Mouse (Mus musculus) liver, postnatal 0 days (tissue): ENCODE results near the gene Gabbr1. TPM values are rescaled to one million over a fixed set of nuclear protein-coding genes. Genes with fewer than 3 reads are reported as not detected.

Experiments used
- ATAC-seq: fragments of 200-750 bp; cut with Nextera tagmentation; 2 replicates; pipeline ENCODE4 v1.8.0; 2017; ENCODE audit warnings: mild to moderate bottlenecking, moderate library complexity
- DNase-seq: peaks from one replicate; pipeline ENCODE4 v3.0.0-alpha.2; 2016
- H3K27ac ChIP-seq: fragments of 300-500 bp; sonication (generic); 2 replicates; pipeline ENCODE4 v1.5.1; 2014; ENCODE audit warnings: antibody characterized with exemption, moderate library complexity, mild to moderate bottlenecking, low read depth
- H3K27me3 ChIP-seq: fragments of 300-500 bp; sonication (generic); 2 replicates; pipeline ENCODE4 v1.6.1; 2014; ENCODE audit warnings: low read length, control low read depth, mixed read lengths; ENCODE audit not compliant: insufficient read depth
- H3K36me3 ChIP-seq: fragments of 300-500 bp; sonication (generic); replicated peaks from 2 replicates; pipeline ENCODE4 v1.6.1; 2014; ENCODE audit warnings: mild to moderate bottlenecking, control low read depth, low read length, moderate library complexity, mixed read lengths; ENCODE audit not compliant: insufficient read depth
- H3K4me1 ChIP-seq: fragments of 300-500 bp; sonication (generic); 2 replicates; pipeline ENCODE4 v1.6.1; 2014; ENCODE audit warnings: antibody characterized with exemption, mild to moderate bottlenecking, control low read depth; ENCODE audit not compliant: insufficient read depth
- H3K4me2 ChIP-seq: fragments of 300-500 bp; sonication (generic); 2 replicates; pipeline ENCODE4 v1.6.1; 2014; ENCODE audit warnings: low read depth, mild to moderate bottlenecking, low read length, moderate library complexity, mixed read lengths
- H3K4me3 ChIP-seq: fragments of 300-500 bp; sonication (generic); 2 replicates; pipeline ENCODE4 v1.5.1; 2014; ENCODE audit warnings: low read depth, low read length
- H3K9ac ChIP-seq: fragments of 300-500 bp; sonication (generic); replicated peaks from 2 replicates; pipeline ENCODE4 v1.6.1; 2014; ENCODE audit warnings: mild to moderate bottlenecking, moderate library complexity
- H3K9me3 ChIP-seq: fragments of 300-500 bp; sonication (generic); 2 replicates; pipeline ENCODE4 v1.6.1; 2016; ENCODE audit warnings: mild to moderate bottlenecking, control low read depth, low read length, mixed read lengths
- CTCF ChIP-seq: sonication (generic); IDR thresholded peaks from 2 replicates; pipeline ENCODE4 v1.5.1; 2016; ENCODE audit warnings: antibody characterized with exemption, low read depth
- EP300 ChIP-seq: IDR thresholded peaks from 2 replicates; pipeline ENCODE4 v1.6.1; 2016; ENCODE audit warnings: antibody characterized with exemption, low read depth, mild to moderate bottlenecking
- WGBS: fragments of 180-500 bp; shearing (Covaris S2); extraction: QIAGEN DNeasy Blood & Tissue Kit; methylation state at CpG from one replicate; pipeline ENCODE4 v1.1.7; 2014; ENCODE audit not compliant: insufficient replicate concordance; 5-methylcytosine and 5-hydroxymethylcytosine counted together
- polyA plus RNA-seq: library from polyadenylated mRNA; unstranded; fragments of >200 nt; fragmentation: Nextera tagmentation; extraction: Ambion mirVana; gene quantifications from 2 replicates; pipeline ENCODE4 v1.2.1, GENCODE M21; 2015

Gene Gabbr1
- polyA plus RNA-seq, 1 experiment from 2014 or later: 0.46 TPM

- Histone ChIP-seq H3K4me1 (no peaks in the 10 kb centered on the region), H3K36me3 (no peaks in the 10 kb centered on the region), H3K27me3 (no peaks in the 10 kb centered on the region), H3K9me3 (no peaks in the 10 kb centered on the region), H3K27ac (no peak overlapping the region), H3K4me3 (no peak overlapping the region), H3K9ac (no peak overlapping the region), H3K4me2 (no peak overlapping the region)
- ATAC-seq (no peak), DNase-seq (no peak)
- TF ChIP-seq CTCF (no peak), EP300 (no peak)
- WGBS: 54% methylated on average over 2 of the region's 2 CpGs
Measured at GRCm38 (mm10) chr17:37039127-37039894, 6.5 kb upstream of the Gabbr1 start.

- ATAC-seq: peak; percentile 35
- Histone ChIP-seq H3K27me3 (peaks cover 43% of the 10 kb centered on the region), H3K9ac (no peak overlapping the region), H3K36me3 (no peaks in the 10 kb centered on the region), H3K4me2 (peak overlapping the region; percentile 90), H3K4me3 (0 out of 2 replicates have a peak overlapping the region, but pooled peaks have one; percentile 9), H3K9me3 (no peaks in the 10 kb centered on the region), H3K4me1 (peaks cover 6% of the 10 kb centered on the region), H3K27ac (peak overlapping the region; percentile 55; the same call in 1 of the 2 replicates)
- DNase-seq: no peak
- 38% methylated on average over 7 of the region's 7 CpGs for WGBS
- no peak for TF ChIP-seq EP300
- no peak for TF ChIP-seq CTCF
Measured at GRCm38 (mm10) chr17:37044651-37045244, 1.0 kb upstream of the Gabbr1 start.

GRCm38 (mm10) chr17:37046312-37047112, 746 bp downstream of the Gabbr1 start:
- H3K4me1 ChIP-seq: peaks cover 13% of the 10 kb centered on the region
- ATAC-seq (peak; percentile 42; the same call in 1 of the 2 replicates), DNase-seq (peak; percentile 36)
- no peaks in the 10 kb centered on the region for H3K9me3 ChIP-seq
- no peak overlapping the region for H3K27ac ChIP-seq
- H3K4me3 ChIP-seq: peak overlapping the region; percentile 64
- TF ChIP-seq CTCF: 0 out of 2 replicates have a peak, but pooled peaks have one; percentile 14
- TF ChIP-seq EP300: no peak
- peaks cover 60% of the 10 kb centered on the region for H3K27me3 ChIP-seq
- peak overlapping the region; percentile 90 for H3K4me2 ChIP-seq
- peak overlapping the region; percentile 67 for H3K9ac ChIP-seq
- no peaks in the 10 kb centered on the region for H3K36me3 ChIP-seq
- 2% methylated on average over 40 of the region's 58 CpGs for WGBS

- TF ChIP-seq EP300 (no peak), CTCF (no peak)
- Histone ChIP-seq H3K36me3 (no peaks in the 10 kb centered on the region), H3K9me3 (no peaks in the 10 kb centered on the region), H3K4me3 (no peak overlapping the region), H3K4me2 (no peak overlapping the region), H3K27me3 (peaks cover 64% of the 10 kb centered on the region), H3K4me1 (peaks cover 13% of the 10 kb centered on the region), H3K27ac (no peak overlapping the region), H3K9ac (no peak overlapping the region)
- DNase-seq (no peak), ATAC-seq (no peak)
- WGBS: 39% methylated on average over 19 of the region's 19 CpGs
Measured at GRCm38 (mm10) chr17:37047332-37047976, 1.7 kb downstream of the Gabbr1 start.

GRCm38 (mm10) chr17:37047981-37048380, 2.2 kb downstream of the Gabbr1 start:
- H3K27ac ChIP-seq: no peak overlapping the region
- ATAC-seq: no peak
- 29% methylated on average over 3 of the region's 3 CpGs for WGBS

More at GRCm38 (mm10) chr17:37047981-37048380, 2.2 kb downstream of the Gabbr1 start:
- TF ChIP-seq CTCF: peak; percentile 50
- TF ChIP-seq EP300: no peak
- H3K4me1 ChIP-seq: peaks cover 13% of the 10 kb centered on the region
- H3K9me3 ChIP-seq: no peaks in the 10 kb centered on the region
- H3K27me3 ChIP-seq: peaks cover 66% of the 10 kb centered on the region
- no peak overlapping the region for H3K4me3 ChIP-seq
- no peak overlapping the region for H3K9ac ChIP-seq
- H3K36me3 ChIP-seq: no peaks in the 10 kb centered on the region
- H3K4me2 ChIP-seq: no peak overlapping the region
- DNase-seq: no peak
